Mouse (Mus musculus) limb, embryonic 10.5 days (tissue): ENCODE measurements at regions not wholly inside any gene's neighbourhood (a gene's known extent, or its start where the extent isn't known, plus 50 kb on each side); places are given as distances from the start of the nearest gene placed in this dataset.
A peak's percentile ranks its signal among the peaks of the same experiment; 100 is the strongest.

Experiments used
- DNase-seq: peaks from one replicate; pipeline ENCODE4 v3.0.0-alpha.2; 2017; ENCODE audit warnings: low spot score
- H3K27ac ChIP-seq: fragments of 300-500 bp; sonication (generic); 2 replicates; pipeline ENCODE4 v1.5.1; 2016; ENCODE audit warnings: mild to moderate bottlenecking
- H3K27me3 ChIP-seq: fragments of 300-500 bp; sonication (generic); 2 replicates; pipeline ENCODE4 v1.6.1; 2016; ENCODE audit warnings: low read depth, mild to moderate bottlenecking; ENCODE audit not compliant: poor library complexity, severe bottlenecking
- H3K36me3 ChIP-seq: fragments of 300-500 bp; sonication (generic); 2 replicates; pipeline ENCODE4 v1.6.1; 2016; ENCODE audit warnings: mild to moderate bottlenecking, moderate library complexity
- H3K4me1 ChIP-seq: fragments of 300-500 bp; sonication (generic); 2 replicates; pipeline ENCODE4 v1.6.1; 2016
- H3K4me3 ChIP-seq: fragments of 300-500 bp; sonication (generic); 2 replicates; pipeline ENCODE4 v1.5.1; 2016; ENCODE audit warnings: mild to moderate bottlenecking, moderate library complexity
- H3K9me3 ChIP-seq: fragments of 300-500 bp; sonication (generic); replicated peaks from 2 replicates; pipeline ENCODE4 v1.6.1; 2016; ENCODE audit warnings: mild to moderate bottlenecking
- WGBS: fragments of 180-500 bp; shearing (Covaris S2); methylation state at CpG from one replicate; pipeline ENCODE4 v1.1.7; 2016; 5-methylcytosine and 5-hydroxymethylcytosine counted together

DNA sequence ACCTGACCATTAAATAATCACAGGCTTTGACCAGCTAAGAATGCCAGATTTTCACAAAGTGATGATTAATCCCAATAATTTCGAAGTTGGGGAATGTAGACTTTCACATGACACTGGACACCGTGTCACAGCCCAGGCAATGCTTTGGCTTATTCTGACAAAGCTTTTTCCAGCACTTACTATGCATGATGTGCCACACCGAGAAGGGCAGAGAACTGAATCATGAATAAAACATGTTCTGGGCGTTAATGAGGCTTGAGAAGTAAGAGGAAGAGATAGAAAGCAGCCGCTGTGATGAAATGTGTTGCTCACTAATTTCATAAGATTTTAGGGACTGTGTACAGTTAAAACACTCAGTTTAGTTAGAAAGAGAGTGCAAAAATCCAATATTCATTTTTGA is 326.8 kb downstream of the Csnka2ip start:
- Histone ChIP-seq H3K4me1 (no peaks in the 10 kb centered on the region), H3K27ac (no peak overlapping the region), H3K9me3 (no peaks in the 10 kb centered on the region), H3K27me3 (no peaks in the 10 kb centered on the region), H3K36me3 (no peaks in the 10 kb centered on the region), H3K4me3 (no peak overlapping the region)
- no peak for DNase-seq
- WGBS, result 78% methylated on average over 5 of the region's 5 CpGs

GRCm38 (mm10) chr16:64264960-64265736 is 337.1 kb downstream of the Csnka2ip start:
- WGBS, result 82% methylated on average over 11 of the region's 11 CpGs
- DNase-seq, result no peak
- H3K4me3 ChIP-seq, result no peak overlapping the region
- no peaks in the 10 kb centered on the region for H3K4me1 ChIP-seq
- no peak overlapping the region for H3K27ac ChIP-seq
- H3K27me3 ChIP-seq, result no peaks in the 10 kb centered on the region
- H3K9me3 ChIP-seq, result no peaks in the 10 kb centered on the region
- H3K36me3 ChIP-seq, result no peaks in the 10 kb centered on the region

DNA sequence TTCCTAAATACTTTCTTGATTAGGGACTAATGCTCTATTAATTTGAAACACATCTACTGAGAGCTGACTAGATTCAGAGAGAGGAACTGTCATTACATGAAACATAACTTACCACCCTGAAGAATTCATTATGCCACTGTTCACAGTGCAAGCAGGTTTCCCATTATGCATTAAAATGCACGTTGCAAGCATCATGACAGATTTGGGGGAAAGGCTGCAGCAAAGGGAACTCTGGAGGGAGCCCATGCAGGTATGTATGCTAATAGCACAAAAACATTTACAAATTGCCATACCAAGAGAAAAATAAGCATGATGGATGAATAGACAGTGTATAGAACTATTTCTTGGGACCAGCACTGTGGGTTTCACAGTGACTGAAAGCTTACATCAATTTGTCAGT is 351.1 kb downstream of the Csnka2ip start:
- H3K9me3 ChIP-seq, result no peaks in the 10 kb centered on the region
- no peaks in the 10 kb centered on the region for H3K4me1 ChIP-seq
- H3K4me3 ChIP-seq, result no peak overlapping the region
- H3K27ac ChIP-seq, result no peak overlapping the region
- 55% methylated on average over 1 of the region's 1 CpGs for WGBS
- DNase-seq, result no peak
- H3K36me3 ChIP-seq, result no peaks in the 10 kb centered on the region
- no peaks in the 10 kb centered on the region for H3K27me3 ChIP-seq

DNA sequence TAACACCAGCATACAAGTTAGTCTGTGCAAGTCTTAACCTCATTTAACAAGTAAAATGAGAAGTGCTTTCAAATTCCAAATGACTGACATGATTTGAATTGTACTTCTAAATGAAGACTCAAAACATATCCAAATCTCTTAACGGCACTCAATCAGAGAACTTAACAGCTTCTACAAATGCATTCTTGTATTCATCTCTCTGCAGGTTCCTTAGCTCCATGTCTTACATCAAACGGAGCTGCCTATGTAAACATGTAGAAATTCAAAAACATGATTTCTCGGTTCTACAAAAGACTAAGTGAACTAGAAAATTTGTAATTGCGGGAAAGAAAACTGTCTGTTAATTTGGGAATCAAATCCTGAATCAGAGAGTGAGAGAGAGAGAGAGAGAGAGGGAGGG is 353.5 kb downstream of the Csnka2ip start:
- Histone ChIP-seq H3K4me3 (no peak overlapping the region), H3K27ac (no peak overlapping the region), H3K27me3 (no peaks in the 10 kb centered on the region), H3K4me1 (no peaks in the 10 kb centered on the region), H3K9me3 (no peaks in the 10 kb centered on the region), H3K36me3 (no peaks in the 10 kb centered on the region)
- WGBS, result 89% methylated on average over 4 of the region's 4 CpGs
- no peak for DNase-seq

GRCm38 (mm10) chr16:64245942-64246341 is 356.3 kb downstream of the Csnka2ip start:
- no peak for DNase-seq
- Histone ChIP-seq H3K4me3 (no peak overlapping the region), H3K9me3 (no peaks in the 10 kb centered on the region), H3K27ac (no peak overlapping the region), H3K27me3 (no peaks in the 10 kb centered on the region), H3K36me3 (no peaks in the 10 kb centered on the region), H3K4me1 (no peaks in the 10 kb centered on the region)
- WGBS, result 98% methylated on average over 1 of the region's 1 CpGs

DNA sequence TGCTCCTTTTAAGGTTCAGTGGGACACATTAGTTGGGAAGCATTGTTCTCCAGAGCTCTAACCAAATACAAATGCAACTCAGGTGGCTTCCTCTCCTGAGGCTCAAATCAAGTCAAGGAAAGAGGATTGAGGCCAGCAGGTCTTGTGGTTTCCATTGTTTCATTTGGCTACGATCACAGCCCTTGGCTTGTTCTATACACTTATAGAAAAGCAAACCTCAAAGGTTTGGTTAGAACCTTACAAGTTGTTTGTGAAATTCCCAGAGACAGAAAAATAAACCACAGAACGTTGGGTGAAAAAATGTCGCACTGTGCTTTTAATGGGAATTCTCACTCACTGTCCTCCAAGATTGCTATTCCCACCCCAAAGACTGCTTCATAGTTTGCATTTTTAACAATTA is 360.4 kb upstream of the Epha3 start:
- H3K36me3 ChIP-seq, result no peaks in the 10 kb centered on the region
- no peaks in the 10 kb centered on the region for H3K27me3 ChIP-seq
- H3K4me3 ChIP-seq, result no peak overlapping the region
- WGBS, result 92% methylated on average over 3 of the region's 3 CpGs
- H3K4me1 ChIP-seq, result no peaks in the 10 kb centered on the region
- no peaks in the 10 kb centered on the region for H3K9me3 ChIP-seq
- no peak for DNase-seq
- H3K27ac ChIP-seq, result no peak overlapping the region

- WGBS, result 87% methylated on average over 5 of the region's 5 CpGs
- Histone ChIP-seq H3K27ac (no peak overlapping the region), H3K36me3 (no peaks in the 10 kb centered on the region), H3K27me3 (no peaks in the 10 kb centered on the region), H3K9me3 (no peaks in the 10 kb centered on the region), H3K4me1 (no peaks in the 10 kb centered on the region), H3K4me3 (no peak overlapping the region)
- DNase-seq, result no peak
These were observed 352.7 kb upstream of the Epha3 start for GRCm38 (mm10) chr16:64216671-64217070.

GRCm38 (mm10) chr16:64211895-64212294 is 347.9 kb upstream of the Epha3 start:
- Histone ChIP-seq H3K27me3 (no peaks in the 10 kb centered on the region), H3K36me3 (no peaks in the 10 kb centered on the region), H3K4me1 (no peaks in the 10 kb centered on the region), H3K9me3 (no peaks in the 10 kb centered on the region), H3K27ac (no peak overlapping the region), H3K4me3 (no peak overlapping the region)
- DNase-seq, result no peak
- WGBS, result 95% methylated on average over 1 of the region's 1 CpGs

GRCm38 (mm10) chr16:64166676-64167407 is 302.9 kb upstream of the Epha3 start:
- 65% methylated on average over 8 of the region's 8 CpGs for WGBS

DNA sequence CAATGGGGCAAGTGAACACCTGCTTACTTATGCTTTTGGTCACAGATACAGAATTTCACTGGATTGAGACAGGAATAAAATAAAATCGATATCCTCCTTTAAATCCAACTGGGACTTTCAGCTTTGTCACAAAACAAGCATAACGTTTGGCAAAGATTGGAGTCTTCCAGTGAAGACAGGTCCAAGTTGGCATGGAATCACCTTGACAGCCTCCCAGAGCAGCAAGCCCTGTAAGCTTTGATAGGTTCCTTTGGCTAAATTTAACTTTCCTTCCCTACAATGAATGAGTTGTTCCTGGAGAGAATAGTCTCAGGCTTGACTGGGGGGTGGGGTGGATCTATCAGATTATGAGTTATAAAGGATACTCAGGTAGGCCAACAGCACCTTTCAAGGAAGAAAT is 302.1 kb upstream of the Epha3 start:
- Histone ChIP-seq H3K36me3 (no peaks in the 10 kb centered on the region), H3K4me1 (0 out of 2 replicates have a peak, but pooled peaks cover 5% of the 10 kb centered on the region), H3K27me3 (no peaks in the 10 kb centered on the region), H3K9me3 (no peaks in the 10 kb centered on the region), H3K4me3 (no peak overlapping the region), H3K27ac (no peak overlapping the region)
- WGBS, result 92% methylated on average over 2 of the region's 2 CpGs
- DNase-seq, result no peak

More at GRCm38 (mm10) chr16:64166676-64167407, 302.9 kb upstream of the Epha3 start:
- Histone ChIP-seq H3K36me3 (no peaks in the 10 kb centered on the region), H3K27ac (no peak overlapping the region), H3K4me3 (no peak overlapping the region), H3K4me1 (0 out of 2 replicates have a peak, but pooled peaks cover 2% of the 10 kb centered on the region), H3K27me3 (no peaks in the 10 kb centered on the region), H3K9me3 (no peaks in the 10 kb centered on the region)
- DNase-seq, result no peak

- WGBS, result 28% methylated on average over 14 of the region's 14 CpGs
- DNase-seq, result peak; percentile 61
- H3K9me3 ChIP-seq, result no peaks in the 10 kb centered on the region
- peak overlapping the region; percentile 50 for H3K27ac ChIP-seq
- no peak overlapping the region for H3K4me3 ChIP-seq
- H3K36me3 ChIP-seq, result no peaks in the 10 kb centered on the region
- no peaks in the 10 kb centered on the region for H3K27me3 ChIP-seq
- peaks cover 26% of the 10 kb centered on the region for H3K4me1 ChIP-seq
These were observed 281.9 kb upstream of the Epha3 start for GRCm38 (mm10) chr16:64145687-64146535.
